ENCODE assay signal across 25 mouse cellular contexts in genomic region chr6:54795971-54796370, GRCm38 (mm10). TPM values are rescaled to one million over a fixed set of nuclear protein-coding genes. Genes with fewer than 3 reads are reported as not detected.
DNase-seq lines count a peak whose midpoint lies in the region; ATAC-seq and TF ChIP-seq lines count a peak whose summit lies in the region.
"Had no signal": no experiment of that assay in that cellular context is flagged by ENCODE, and none has a peak within 500 bp of the region (broad histone marks: within the 10 kb centered on the region; RNA-seq: fewer than 3 reads in every experiment).

No protein-coding gene starts in this region.

- H3K9me3 ChIP-seq in liver, embryonic 16.5 days (replicated peaks; ENCODE audit: control insufficient read depth, low read length), result no peaks in the 10 kb centered on the region
- H3K9me3 ChIP-seq in kidney, embryonic 16.5 days (ENCODE audit: low read length), result no peaks in the 10 kb centered on the region; the same call in 1 of the 2 replicates
- H3K9me3 ChIP-seq in stomach, postnatal 0 days (ENCODE audit: control insufficient read depth, low read length), result no peaks in the 10 kb centered on the region
- H3K9me3 ChIP-seq: liver, embryonic 15.5 days; lung, embryonic 15.5 days; midbrain, embryonic 15.5 days had no signal

- H3K27me3 ChIP-seq in liver, embryonic 16.5 days (ENCODE audit: control insufficient read depth, insufficient read depth, low read depth, low read length), result no peaks in the 10 kb centered on the region
- H3K27me3 ChIP-seq in kidney, embryonic 16.5 days (ENCODE audit: insufficient read depth, low read length), result no peaks in the 10 kb centered on the region
- no peaks in the 10 kb centered on the region for H3K27me3 ChIP-seq in stomach, postnatal 0 days (ENCODE audit: control insufficient read depth, insufficient read depth, low read length)
- H3K27me3 ChIP-seq: embryonic facial prominence, embryonic 13.5 days; liver, embryonic 15.5 days; lung, embryonic 15.5 days; midbrain, embryonic 15.5 days had no signal

- 0 out of 2 replicates have a peak, but pooled peaks have one; percentile 48 for ATAC-seq in liver, embryonic 16.5 days (ENCODE audit: low read depth)
- ATAC-seq in kidney, embryonic 16.5 days (ENCODE audit: low FRiP score, low TSS enrichment), result 0 out of 2 replicates have a peak, but pooled peaks have one; percentile 51
- no peak for ATAC-seq in stomach, postnatal 0 days (ENCODE audit: low FRiP score, low TSS enrichment)
- ATAC-seq: CD4-positive, CD25-positive, alpha-beta regulatory T cell, adult 4 months; forebrain, embryonic 16.5 days; midbrain, embryonic 15.5 days had no signal

- intact Hi-C loops in gastrocnemius, postnatal 36 days (cut with DNase I), result no loop called here

- no peak overlapping the region for H3K9ac ChIP-seq in liver, embryonic 16.5 days (ENCODE audit: low read depth, low read length)
- H3K9ac ChIP-seq in kidney, embryonic 16.5 days (replicated peaks; ENCODE audit: low read length), result no peak overlapping the region
- no peak overlapping the region for H3K9ac ChIP-seq in stomach, postnatal 0 days (ENCODE audit: low read length)
- H3K9ac ChIP-seq: embryonic facial prominence, embryonic 13.5 days; hindbrain, embryonic 14.5 days; liver, embryonic 15.5 days; lung, embryonic 15.5 days; midbrain, embryonic 15.5 days had no signal

- H3K27ac ChIP-seq in liver, embryonic 16.5 days (ENCODE audit: low read length), result no peak overlapping the region; the same call in 1 of the 2 replicates
- H3K27ac ChIP-seq in kidney, embryonic 16.5 days (ENCODE audit: low read length), result 0 out of 2 replicates have a peak overlapping the region, but pooled peaks have one; percentile 28
- no peak overlapping the region for H3K27ac ChIP-seq in stomach, postnatal 0 days (replicated peaks)
- H3K27ac ChIP-seq: embryonic facial prominence, embryonic 13.5 days; hindbrain, embryonic 14.5 days; liver, embryonic 15.5 days; lung, embryonic 15.5 days; midbrain, embryonic 10.5 days; midbrain, embryonic 15.5 days had no signal

- 60% methylated on average over 5 of the region's 5 CpGs for WGBS in liver, embryonic 16.5 days (ENCODE audit: insufficient replicate concordance)
- 60% methylated on average over 5 of the region's 5 CpGs for WGBS in kidney, embryonic 16.5 days
- WGBS in stomach, postnatal 0 days, result 54% methylated on average over 5 of the region's 5 CpGs

- H3K36me3 ChIP-seq in liver, embryonic 16.5 days (ENCODE audit: control insufficient read depth, insufficient read depth), result no peaks in the 10 kb centered on the region
- H3K36me3 ChIP-seq in kidney, embryonic 16.5 days (ENCODE audit: insufficient read depth, low read length), result no peaks in the 10 kb centered on the region
- H3K36me3 ChIP-seq in stomach, postnatal 0 days (ENCODE audit: control insufficient read depth, insufficient read depth, low read length), result no peaks in the 10 kb centered on the region
- H3K36me3 ChIP-seq: embryonic facial prominence, embryonic 13.5 days; liver, embryonic 15.5 days; lung, embryonic 15.5 days; midbrain, embryonic 10.5 days; midbrain, embryonic 15.5 days had no signal

- no peak for DNase-seq in liver
- peak; percentile 46 for DNase-seq in kidney, adult 18-20 months
- peak; percentile 65 to 73 for DNase-seq in kidney, postnatal 36 days
- DNase-seq in stomach, postnatal 0 days (ENCODE audit: low spot score), result no peak
- DNase-seq in gastrocnemius, postnatal 36 days, result no peak
- DNase-seq: adrenal gland, postnatal 14 days; cerebellum, adult 11 months; cerebellum, adult 9-10 months; cerebellum, postnatal 36 days; embryo, embryonic 11 days; heart, postnatal 4 days; layer of hippocampus, adult 9-11 months; thymus, adult 18-20 months; thymus, postnatal 25 days had no signal

- no peak for TF ChIP-seq EP300 in stomach, postnatal 0 days (optimal IDR thresholded peaks at IDR 0.05)

- no peaks in the 10 kb centered on the region for H3K4me1 ChIP-seq in liver, embryonic 16.5 days (ENCODE audit: control insufficient read depth, low read depth, low read length)
- H3K4me1 ChIP-seq in kidney, embryonic 16.5 days (ENCODE audit: insufficient read depth, low read length), result no peaks in the 10 kb centered on the region
- no peaks in the 10 kb centered on the region for H3K4me1 ChIP-seq in stomach, postnatal 0 days (replicated peaks; ENCODE audit: control insufficient read depth, insufficient read depth)
- H3K4me1 ChIP-seq: embryonic facial prominence, embryonic 13.5 days; lung, embryonic 15.5 days; midbrain, embryonic 10.5 days; midbrain, embryonic 15.5 days had no signal

- no peak overlapping the region for H3K4me2 ChIP-seq in liver, embryonic 16.5 days (ENCODE audit: low read depth, low read length)
- H3K4me2 ChIP-seq in kidney, embryonic 16.5 days (replicated peaks; ENCODE audit: low read depth, low read length), result no peak overlapping the region
- no peak overlapping the region for H3K4me2 ChIP-seq in stomach, postnatal 0 days (replicated peaks; ENCODE audit: low read depth)
- H3K4me2 ChIP-seq: embryonic facial prominence, embryonic 13.5 days; heart, embryonic 11.5 days; hindbrain, embryonic 14.5 days; liver, embryonic 15.5 days; lung, embryonic 15.5 days; midbrain, embryonic 15.5 days had no signal

- H3K4me3 ChIP-seq in liver, embryonic 16.5 days (ENCODE audit: low read depth, low read length), result no peak overlapping the region
- no peak overlapping the region for H3K4me3 ChIP-seq in kidney, embryonic 16.5 days (ENCODE audit: low read length)
- no peak overlapping the region for H3K4me3 ChIP-seq in stomach, postnatal 0 days (ENCODE audit: low read depth, low read length)
- H3K4me3 ChIP-seq: embryonic facial prominence, embryonic 13.5 days; liver, embryonic 15.5 days; lung, embryonic 15.5 days; midbrain, embryonic 10.5 days; midbrain, embryonic 15.5 days had no signal

- TF ChIP-seq CTCF in stomach, postnatal 0 days (IDR thresholded peaks at IDR 0.05; ENCODE audit: low read depth), result no peak

RNA-seq across cellular contexts. Expression of gene Znrf2, which starts 20.7 kb away (rescaled TPM):
- 1.8 and 2.1 TPM in 2 replicates for polyA plus RNA-seq in liver, embryonic 16.5 days (2015; fragmentation: Nextera tagmentation; extraction: Ambion mirVana)
- 4.1 and 4.4 TPM in 2 replicates for polyA plus RNA-seq in kidney, embryonic 16.5 days (2015; fragmentation: Nextera tagmentation; extraction: Ambion mirVana)
- 4.5 and 5.2 TPM in 2 replicates for polyA plus RNA-seq in stomach, postnatal 0 days (2015; fragmentation: Nextera tagmentation; extraction: Ambion mirVana)
- total RNA-seq in gastrocnemius, postnatal 36 days (2021), result 10 to 100 TPM; 13.1 to 13.6 TPM

Comparison
In these comparisons a context has a peak if more than half of its experiments do, and no peak if none do; other contexts are left out.
1. DNase-seq: peak in kidney, adult 18-20 months (single experiment) and kidney, postnatal 36 days (2 of 2); none in liver (single experiment), stomach, postnatal 0 days (single experiment) and gastrocnemius, postnatal 36 days (0 of 2).